Mouse (Mus musculus): Measurements from ENCODE around the gene Gm21680.
"Not testable (repeated sequence)": the region's sequence is repeated elsewhere in the genome, so short reads cannot be mapped to it uniquely, and the experiment has no call there.

Gene Gm21680

DNA sequence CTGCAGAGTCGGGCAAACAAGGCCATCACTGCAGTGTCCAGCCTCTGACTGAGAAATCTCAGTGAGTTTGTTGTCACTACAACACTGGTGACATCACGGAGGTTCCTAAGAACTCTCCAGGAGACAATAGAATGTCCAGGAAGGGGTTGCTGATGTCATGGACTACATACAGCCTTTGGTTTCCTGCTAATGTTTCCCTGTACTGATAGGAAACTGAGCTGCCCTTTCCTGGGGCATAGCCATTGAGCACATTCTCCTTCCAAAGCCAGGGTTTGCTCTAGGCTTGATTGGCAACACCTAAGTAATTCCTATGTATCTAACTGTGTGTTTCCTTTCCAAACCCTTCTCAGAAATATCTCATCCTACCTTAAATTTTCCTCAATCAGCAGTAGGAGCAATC lies at the start of gene Gm21680:
Gm21680 (minus strand) TSS at position 101 of the 400 bp plus-strand sequence.
- DNase-seq, result not testable (repeated sequence)

DNA sequence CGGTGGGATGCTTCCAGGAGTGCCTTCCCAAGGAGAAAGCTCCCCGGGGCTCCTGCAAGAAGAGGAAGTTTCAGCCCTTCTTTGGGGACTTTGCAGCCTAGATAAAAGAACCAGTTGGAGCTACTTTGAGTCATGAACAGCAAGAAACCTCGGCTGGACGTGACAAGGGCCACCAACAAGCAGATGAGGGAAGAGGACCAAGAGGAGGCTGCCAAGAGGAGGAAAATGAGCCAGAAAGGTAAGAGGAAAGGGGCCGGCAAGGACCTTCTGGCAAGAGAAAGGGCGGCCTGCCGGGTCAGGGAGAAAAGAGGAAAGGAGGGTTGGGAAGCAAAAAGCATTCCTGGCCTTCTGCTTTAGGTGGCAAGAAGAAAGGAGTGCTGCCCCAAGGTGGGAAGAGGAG lies 35.2 kb upstream of the Gm21680 start:
- DNase-seq, result not testable (repeated sequence)

DNA sequence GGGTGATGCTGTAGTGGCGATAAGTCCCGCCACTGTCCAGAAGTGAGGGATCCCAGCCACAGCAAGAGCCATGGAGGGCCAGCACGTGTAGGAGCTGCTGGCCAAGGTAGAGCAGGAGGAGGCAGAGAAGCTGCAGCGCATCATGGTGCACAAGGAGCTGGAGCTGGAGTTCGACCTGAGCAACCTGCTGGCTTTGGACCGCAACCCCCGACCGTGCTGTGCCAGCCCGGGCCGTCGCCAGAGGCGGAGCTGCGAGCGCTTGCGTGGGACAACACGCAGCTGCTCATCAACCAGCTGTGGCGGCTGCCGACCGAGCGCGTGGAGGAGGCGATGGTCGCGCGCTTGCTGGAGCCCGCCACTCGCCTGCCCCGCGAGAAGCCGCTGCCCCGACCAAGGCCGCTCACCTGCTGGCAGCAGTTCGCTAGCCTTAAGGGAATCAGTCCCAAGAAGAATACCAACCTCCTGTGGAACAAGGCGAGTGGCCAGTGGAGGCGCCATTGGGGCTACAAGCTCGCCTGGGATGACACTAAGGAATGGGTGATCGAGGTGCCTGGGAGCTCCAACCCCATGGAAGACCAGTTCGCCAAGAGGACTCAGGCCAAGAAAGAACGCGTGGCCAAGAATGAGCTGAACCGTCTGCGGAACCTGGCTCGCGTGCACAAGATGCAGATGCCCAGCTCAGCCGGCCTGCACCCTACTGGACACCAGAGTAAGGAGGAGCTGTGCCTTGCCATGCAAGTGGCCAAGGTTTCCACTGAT lies 34.7 kb upstream of the Gm21680 start:
- peak; percentile 44 for DNase-seq

DNA sequence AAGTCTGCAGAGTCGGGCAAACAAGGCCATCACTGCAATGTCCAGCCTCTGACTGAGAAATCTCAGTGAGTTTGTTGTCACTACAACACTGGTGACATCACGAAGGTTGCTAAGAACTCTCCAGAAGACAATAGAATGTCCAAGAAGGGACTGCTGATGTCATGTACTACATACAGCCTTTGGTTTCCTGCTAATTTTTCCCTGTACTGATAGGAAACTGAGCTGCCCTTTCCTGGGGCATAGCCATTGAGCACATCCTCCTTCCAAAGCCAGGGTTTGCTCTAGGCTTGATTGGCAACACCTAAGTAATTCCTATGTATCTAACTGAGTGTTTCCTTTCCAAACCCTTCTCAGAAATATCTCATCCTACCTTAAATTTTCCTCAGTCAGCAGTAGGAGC lies 32.2 kb upstream of the Gm21680 start, which contains the start of gene Gm1979:
Gm1979 (minus strand) TSS at position 101 of the 400 bp plus-strand sequence.
- DNase-seq, result not testable (repeated sequence)

DNA sequence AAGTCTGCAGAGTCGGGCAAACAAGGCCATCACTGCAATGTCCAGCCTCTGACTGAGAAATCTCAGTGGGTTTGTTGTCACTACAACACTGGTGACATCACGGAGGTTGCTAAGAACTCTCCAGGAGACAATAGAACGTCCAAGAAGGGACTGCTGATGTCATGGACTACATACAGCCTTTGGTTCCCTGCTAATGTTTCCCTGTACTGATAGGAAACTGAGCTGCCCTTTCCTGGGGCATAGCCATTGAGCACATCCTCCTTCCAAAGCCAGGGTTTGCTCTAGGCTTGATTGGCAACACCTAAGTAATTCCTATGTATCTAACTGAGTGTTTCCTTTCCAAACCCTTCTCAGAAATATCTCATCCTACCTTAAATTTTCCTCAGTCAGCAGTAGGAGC lies 16.1 kb upstream of the Gm21680 start, which contains the start of gene Gm21698:
Gm21698 (minus strand) TSS at position 101 of the 400 bp plus-strand sequence.
- DNase-seq, result not testable (repeated sequence)

DNA sequence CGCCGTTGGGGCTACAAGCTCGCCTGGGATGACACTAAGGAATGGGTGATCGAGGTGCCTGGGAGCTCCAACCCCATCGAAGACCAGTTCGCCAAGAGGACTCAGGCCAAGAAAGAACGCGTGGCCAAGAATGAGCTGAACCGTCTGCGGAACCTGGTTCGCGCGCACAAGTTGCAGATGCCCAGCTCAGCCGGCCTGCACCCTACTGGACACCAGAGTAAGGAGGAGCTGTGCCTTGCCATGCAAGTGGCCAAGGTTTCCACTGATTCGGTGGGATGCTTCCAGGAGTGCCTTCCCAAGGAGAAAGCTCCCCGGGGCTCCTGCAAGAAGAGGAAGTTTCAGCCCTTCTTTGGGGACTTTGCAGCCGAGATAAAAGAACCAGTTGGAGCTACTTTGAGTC lies 15.4 kb downstream of the Gm21680 start:
- DNase-seq, result not testable (repeated sequence)

DNA sequence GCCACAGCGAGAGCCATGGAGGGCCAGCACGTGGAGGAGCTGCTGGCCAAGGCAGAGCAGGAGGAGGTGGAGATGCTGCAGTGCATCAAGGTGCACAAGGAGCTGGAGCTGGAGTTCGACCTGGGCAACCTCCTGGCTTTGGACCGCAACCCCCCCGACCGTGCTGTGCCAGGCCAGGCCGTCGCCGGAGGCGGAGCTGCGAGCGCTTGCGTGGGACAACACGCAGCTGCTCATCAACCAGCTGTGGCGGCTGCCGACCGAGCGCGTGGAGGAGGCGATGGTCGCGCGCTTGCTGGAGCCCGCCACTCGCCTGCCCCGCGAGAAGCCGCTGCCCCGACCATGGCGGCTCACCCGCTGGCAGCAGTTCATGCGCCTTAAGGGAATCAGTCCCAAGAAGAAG lies 15.9 kb downstream of the Gm21680 start:
- not testable (repeated sequence) for DNase-seq

DNA sequence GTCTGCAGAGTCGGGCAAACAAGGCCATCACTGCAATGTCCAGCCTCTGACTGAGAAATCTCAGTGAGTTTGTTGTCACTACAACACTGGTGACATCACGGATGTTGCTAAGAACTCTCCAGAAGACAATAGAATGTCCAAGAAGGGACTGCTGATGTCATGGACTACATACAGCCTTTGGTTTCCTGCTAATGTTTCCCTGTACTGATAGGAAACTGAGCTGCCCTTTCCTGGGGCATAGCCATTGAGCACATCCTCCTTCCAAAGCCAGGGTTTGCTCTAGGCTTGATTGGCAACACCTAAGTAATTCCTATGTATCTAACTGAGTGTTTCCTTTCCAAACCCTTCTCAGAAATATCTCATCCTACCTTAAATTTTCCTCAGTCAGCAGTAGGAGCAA lies 18.1 kb downstream of the Gm21680 start, which contains the start of gene Gm21671:
Gm21671 (minus strand) TSS at position 101 of the 400 bp plus-strand sequence.
- not testable (repeated sequence) for DNase-seq

DNA sequence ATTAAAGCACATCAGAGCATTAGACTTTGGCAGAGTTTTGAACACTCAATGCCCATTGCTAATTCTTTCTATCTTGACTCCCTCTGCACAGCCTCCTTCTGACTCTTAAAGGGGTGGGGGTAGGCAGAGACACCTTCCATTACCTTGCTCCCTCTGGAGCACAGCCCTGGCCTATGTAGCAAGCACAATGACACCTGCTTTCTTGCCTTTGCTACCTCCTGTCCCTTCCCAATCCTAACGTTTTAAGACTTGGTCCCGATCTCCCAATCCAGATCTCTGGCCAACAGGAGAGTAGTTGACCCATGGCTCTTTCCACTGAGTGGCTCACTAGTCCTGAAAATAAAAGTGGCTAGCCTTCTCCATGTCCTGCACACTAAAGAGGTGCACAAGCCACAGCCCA lies 27.1 kb downstream of the Gm21680 start:
- not testable (repeated sequence) for DNase-seq

DNA sequence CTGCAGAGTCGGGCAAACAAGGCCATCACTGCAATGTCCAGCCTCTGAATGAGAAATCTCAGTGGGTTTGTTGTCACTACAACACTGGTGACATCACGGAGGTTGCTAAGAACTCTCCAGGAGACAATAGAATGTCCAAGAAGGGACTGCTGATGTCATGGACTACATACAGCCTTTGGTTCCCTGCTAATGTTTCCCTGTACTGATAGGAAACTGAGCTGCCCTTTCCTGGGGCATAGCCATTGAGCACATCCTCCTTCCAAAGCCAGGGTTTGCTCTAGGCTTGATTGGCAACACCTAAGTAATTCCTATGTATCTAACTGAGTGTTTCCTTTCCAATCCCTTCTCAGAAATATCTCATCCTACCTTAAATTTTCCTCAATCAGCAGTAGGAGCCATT lies 30.2 kb downstream of the Gm21680 start, which contains the start of gene Gm21663:
Gm21663 (minus strand) TSS at position 101 of the 400 bp plus-strand sequence.
- DNase-seq, result not testable (repeated sequence)
